Mouse (Mus musculus): ENCODE results near the gene Ampd3. TPM values are rescaled to one million over a fixed set of nuclear protein-coding genes. Genes with fewer than 3 reads are reported as not detected.

Gene Ampd3
- total RNA-seq, 2 experiments from 2014 or later = 22.0 to 24.2 TPM

Small RNAs within 50 kb of the gene (microRNA-seq; reads per million reads assigned to microRNA genes)
- 0 reads per million in 2 experiments for gene Gm47282

Other genes with a start within 250 kb of the Ampd3 start
- gene Sbf2, start 153.3 kb upstream of the Ampd3 start, total RNA-seq (2021) = 10 to 100 TPM; 58.3 to 70.2 TPM
- 1 to 10 TPM; 2.0 to 2.3 TPM for gene Adm, start 140.5 kb upstream of the Ampd3 start, total RNA-seq (2021)
- gene Rnf141, start 76.3 kb downstream of the Ampd3 start, total RNA-seq (2021) = 10 to 100 TPM; 70.9 to 82.1 TPM
- 1 to 10 TPM; 1.3 to 3.0 TPM for gene Lyve1, start 95.0 kb downstream of the Ampd3 start, total RNA-seq (2021)
- gene Mrvi1, start 214.3 kb downstream of the Ampd3 start, total RNA-seq (2021) = 1 to 10 TPM; 2.3 to 3.1 TPM